Mouse (Mus musculus): ENCODE data around the gene Cks1brt.
"Not testable (repeated sequence)": the region's sequence is repeated elsewhere in the genome, so short reads cannot be mapped to it uniquely, and the experiment has no call there.

- TF ChIP-seq CTCF (conservative IDR thresholded peaks at IDR 0.05 in 1 of 2, IDR thresholded peaks at IDR 0.05 in 1 of 2; ENCODE audit: low read depth in 2 of 2, low read length in 2 of 2); USF1 (IDR thresholded peaks at IDR 0.05; ENCODE audit: low read depth, low read length); MAFK (IDR thresholded peaks at IDR 0.05; ENCODE audit: insufficient replicate concordance, low read length); GABPA (IDR thresholded peaks at IDR 0.05; ENCODE audit: insufficient replicate concordance, low read depth, low read length); EP300 (IDR thresholded peaks at IDR 0.05; ENCODE audit: low read length); POLR2AphosphoS2 (IDR thresholded peaks at IDR 0.05; ENCODE audit: low read depth, low read length); NELFE (IDR thresholded peaks at IDR 0.05; ENCODE audit: low read depth, low read length); MAZ (IDR thresholded peaks at IDR 0.05; ENCODE audit: low read depth, low read length); ZMIZ1 (IDR thresholded peaks at IDR 0.05; ENCODE audit: low read depth, low read length): not testable (repeated sequence)
Measured at GRCm38 (mm10) chr8:85120251-85120650, 31.5 kb upstream of the Cks1brt start.

Data from CH12.LX (cell line).